Mouse (Mus musculus) kidney, postnatal 0 days (tissue): Measurements from ENCODE around the gene Mbl2. TPM values are rescaled to one million over a fixed set of nuclear protein-coding genes. Genes with fewer than 3 reads are reported as not detected.
"Not testable (repeated sequence)": the region's sequence is repeated elsewhere in the genome, so short reads cannot be mapped to it uniquely, and the experiment has no call there.

Source experiments
- ATAC-seq: fragments of 200-750 bp; cut with Nextera tagmentation; replicated peaks from 2 replicates; pipeline ENCODE4 v1.8.0; 2017; ENCODE audit warnings: low read depth, moderate number of reproducible peaks, moderate TSS enrichment, moderate library complexity; ENCODE audit not compliant: low FRiP score
- DNase-seq: peaks from one replicate; pipeline ENCODE4 v3.0.0-alpha.2; 2016; ENCODE audit warnings: low spot score
- H3K27ac ChIP-seq: fragments of 300-500 bp; sonication (generic); 2 replicates; pipeline ENCODE4 v1.5.1; 2014; ENCODE audit warnings: mild to moderate bottlenecking
- H3K27me3 ChIP-seq: fragments of 300-500 bp; sonication (generic); 2 replicates; pipeline ENCODE4 v1.6.1; 2014; ENCODE audit warnings: low read length, mixed read lengths; ENCODE audit not compliant: insufficient read depth
- H3K36me3 ChIP-seq: fragments of 300-500 bp; sonication (generic); 2 replicates; pipeline ENCODE4 v1.6.1; 2014; ENCODE audit warnings: low read length, mixed read lengths; ENCODE audit not compliant: insufficient read depth
- H3K4me1 ChIP-seq: fragments of 300-500 bp; sonication (generic); replicated peaks from 2 replicates; pipeline ENCODE4 v1.6.1; 2014; ENCODE audit warnings: antibody characterized with exemption, low read length, mixed read lengths; ENCODE audit not compliant: insufficient read depth
- H3K4me2 ChIP-seq: fragments of 300-500 bp; sonication (generic); 2 replicates; pipeline ENCODE4 v1.6.1; 2014; ENCODE audit warnings: mild to moderate bottlenecking, low read length, moderate library complexity, mixed read lengths
- H3K4me3 ChIP-seq: fragments of 300-500 bp; sonication (generic); replicated peaks from 2 replicates; pipeline ENCODE4 v1.5.1; 2014; ENCODE audit warnings: low read depth, low read length
- H3K9ac ChIP-seq: fragments of 300-500 bp; sonication (generic); 2 replicates; pipeline ENCODE4 v1.6.1; 2014; ENCODE audit warnings: low read depth, low read length
- H3K9me3 ChIP-seq: fragments of 300-500 bp; sonication (generic); replicated peaks from 2 replicates; pipeline ENCODE4 v1.6.1; 2016; ENCODE audit warnings: low read length, inconsistent platforms, mixed read lengths
- CTCF ChIP-seq: IDR thresholded peaks from 2 replicates; pipeline ENCODE4 v1.5.1; 2016; ENCODE audit warnings: antibody characterized with exemption, low read depth, mild to moderate bottlenecking, moderate library complexity
- WGBS: fragments of 180-500 bp; shearing (Covaris S2); extraction: QIAGEN DNeasy Blood & Tissue Kit; methylation state at CpG from one replicate; pipeline ENCODE4 v1.1.7; 2014; 5-methylcytosine and 5-hydroxymethylcytosine counted together
- polyA plus RNA-seq: library from polyadenylated mRNA; unstranded; fragments of >200 nt; fragmentation: Nextera tagmentation; extraction: Ambion mirVana; gene quantifications from 2 replicates; pipeline ENCODE4 v1.2.1, GENCODE M21; 2015

Mbl2 gene
- polyA plus RNA-seq, 1 experiment from 2014 or later: not detected

GRCm38 (mm10) chr19:30206981-30207380 lies 25.8 kb upstream of the Mbl2 start:
- no peak overlapping the region for H3K4me2 ChIP-seq
- TF ChIP-seq CTCF: no peak
- ATAC-seq (no peak), DNase-seq (no peak)
- no peaks in the 10 kb centered on the region for H3K9me3 ChIP-seq
- 86% methylated on average over 1 of the region's 1 CpGs for WGBS
- H3K4me3 ChIP-seq: no peak overlapping the region
- no peaks in the 10 kb centered on the region for H3K36me3 ChIP-seq
- H3K4me1 ChIP-seq: no peaks in the 10 kb centered on the region
- no peaks in the 10 kb centered on the region for H3K27me3 ChIP-seq
- H3K27ac ChIP-seq: no peak overlapping the region
- H3K9ac ChIP-seq: no peak overlapping the region

GRCm38 (mm10) chr19:30209006-30209405 lies 23.7 kb upstream of the Mbl2 start:
- not testable (repeated sequence) for ATAC-seq, H3K4me1 ChIP-seq, H3K4me2 ChIP-seq

GRCm38 (mm10) chr19:30214026-30214425 lies 18.7 kb upstream of the Mbl2 start:
- Histone ChIP-seq H3K9ac (no peak overlapping the region), H3K36me3 (no peaks in the 10 kb centered on the region), H3K4me2 (no peak overlapping the region), H3K9me3 (no peaks in the 10 kb centered on the region), H3K4me3 (no peak overlapping the region), H3K27me3 (no peaks in the 10 kb centered on the region), H3K27ac (no peak overlapping the region), H3K4me1 (no peaks in the 10 kb centered on the region)
- 21% methylated on average over 2 of the region's 2 CpGs for WGBS
- TF ChIP-seq CTCF: no peak
- no peak for ATAC-seq
- DNase-seq: no peak

More at GRCm38 (mm10) chr19:30209006-30209405, 23.7 kb upstream of the Mbl2 start:
- not testable (repeated sequence) for H3K36me3 ChIP-seq, H3K4me3 ChIP-seq, DNase-seq, H3K27ac ChIP-seq, H3K9ac ChIP-seq, H3K27me3 ChIP-seq, H3K9me3 ChIP-seq
- WGBS: 90% methylated on average over 8 of the region's 8 CpGs

- H3K9ac ChIP-seq, H3K36me3 ChIP-seq, ATAC-seq, DNase-seq, H3K4me1 ChIP-seq, H3K27me3 ChIP-seq, H3K4me2 ChIP-seq, H3K27ac ChIP-seq, H3K9me3 ChIP-seq, H3K4me3 ChIP-seq: not testable (repeated sequence)
- 62% methylated on average over 2 of the region's 2 CpGs for WGBS
These were observed 17.0 kb upstream of the Mbl2 start for GRCm38 (mm10) chr19:30215736-30216135.

- Histone ChIP-seq H3K9me3 (no peaks in the 10 kb centered on the region), H3K9ac (no peak overlapping the region), H3K4me3 (no peak overlapping the region), H3K36me3 (no peaks in the 10 kb centered on the region), H3K27me3 (no peaks in the 10 kb centered on the region), H3K27ac (no peak overlapping the region), H3K4me1 (no peaks in the 10 kb centered on the region), H3K4me2 (no peak overlapping the region)
- 79% methylated on average over 4 of the region's 4 CpGs for WGBS
- no peak for TF ChIP-seq CTCF
- DNase-seq (no peak), ATAC-seq (no peak)
These were observed 16.6 kb upstream of the Mbl2 start for GRCm38 (mm10) chr19:30216186-30216585.

- peak; percentile 68 for DNase-seq
- Histone ChIP-seq H3K27me3 (no peaks in the 10 kb centered on the region), H3K9ac (no peak overlapping the region), H3K9me3 (no peaks in the 10 kb centered on the region), H3K36me3 (no peaks in the 10 kb centered on the region), H3K4me2 (no peak overlapping the region), H3K4me3 (no peak overlapping the region), H3K27ac (no peak overlapping the region), H3K4me1 (no peaks in the 10 kb centered on the region)
- no peak for ATAC-seq
- TF ChIP-seq CTCF: peak; percentile 92
- 25% methylated on average over 7 of the region's 7 CpGs for WGBS
These were observed 15.4 kb upstream of the Mbl2 start for GRCm38 (mm10) chr19:30217335-30217734.

GRCm38 (mm10) chr19:30222593-30222992 lies 10.1 kb upstream of the Mbl2 start:
- H3K4me2 ChIP-seq, H3K27me3 ChIP-seq, H3K4me3 ChIP-seq, H3K4me1 ChIP-seq, H3K27ac ChIP-seq, DNase-seq, H3K36me3 ChIP-seq, ATAC-seq, H3K9me3 ChIP-seq, H3K9ac ChIP-seq: not testable (repeated sequence)
- 57% methylated on average over 8 of the region's 8 CpGs for WGBS
